Mouse (Mus musculus) MN1 (cell line): ENCODE results near the gene Gria4.
"Not testable (repeated sequence)": the region's sequence is repeated elsewhere in the genome, so short reads cannot be mapped to it uniquely, and the experiment has no call there.

Source experiments
- DNase-seq: peaks from one replicate; pipeline ENCODE4 v3.0.0-alpha.2; 2016; ENCODE audit warnings: low spot score

Gria4 gene

DNA sequence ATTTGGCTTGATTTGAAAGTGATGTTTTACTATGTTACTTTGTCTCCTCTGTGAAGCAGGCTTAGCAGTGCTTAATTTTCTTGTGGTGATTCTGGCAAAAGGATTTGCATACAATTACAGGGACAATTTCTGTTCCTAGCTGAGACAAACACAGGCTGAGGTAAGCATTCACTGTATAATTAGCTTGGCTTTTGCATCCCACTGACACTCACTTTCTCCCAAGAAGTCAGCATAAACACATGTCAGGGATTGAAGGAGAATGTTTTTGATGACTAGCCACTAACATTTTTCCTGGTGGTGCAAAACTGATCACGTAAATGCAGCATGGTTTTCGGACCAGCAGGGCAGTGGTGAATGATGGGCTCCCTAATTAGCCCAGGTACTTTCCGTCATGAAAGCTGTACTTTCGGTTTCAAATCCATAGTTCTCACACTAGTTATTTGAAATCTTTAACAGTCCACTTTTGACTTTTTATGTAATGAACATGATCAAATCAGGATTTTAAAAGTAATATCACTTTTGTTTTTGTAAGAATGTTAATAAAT is 240.5 kb downstream of the Gria4 start:
- DNase-seq, result no peak

DNA sequence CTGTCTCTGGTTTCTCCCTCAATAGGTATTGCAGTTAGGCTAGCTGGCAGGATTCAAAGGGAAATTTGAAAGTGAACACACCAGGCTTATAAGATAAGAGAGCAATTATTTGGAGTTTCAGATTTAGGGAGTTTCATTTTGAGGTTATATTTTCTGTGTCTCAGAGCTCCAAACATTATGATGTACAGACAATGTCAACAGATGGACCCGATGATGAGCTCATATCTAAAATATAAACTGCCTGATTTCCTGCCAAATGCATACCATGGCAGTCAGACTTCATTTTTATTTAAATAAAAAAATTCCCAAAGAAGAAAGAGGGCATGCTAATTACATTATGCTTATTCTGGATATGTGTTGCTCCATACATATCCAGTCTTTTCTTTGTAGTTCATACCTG is 256.8 kb downstream of the Gria4 start:
- DNase-seq, result no peak

- peak; percentile 5 for DNase-seq
These were observed 259.4 kb downstream of the Gria4 start for GRCm38 (mm10) chr9:4536514-4537150.

GRCm38 (mm10) chr9:4514563-4514885 is 281.5 kb downstream of the Gria4 start:
- no peak for DNase-seq

- DNase-seq, result no peak
These were observed 282.1 kb downstream of the Gria4 start for GRCm38 (mm10) chr9:4513796-4514562.

DNA sequence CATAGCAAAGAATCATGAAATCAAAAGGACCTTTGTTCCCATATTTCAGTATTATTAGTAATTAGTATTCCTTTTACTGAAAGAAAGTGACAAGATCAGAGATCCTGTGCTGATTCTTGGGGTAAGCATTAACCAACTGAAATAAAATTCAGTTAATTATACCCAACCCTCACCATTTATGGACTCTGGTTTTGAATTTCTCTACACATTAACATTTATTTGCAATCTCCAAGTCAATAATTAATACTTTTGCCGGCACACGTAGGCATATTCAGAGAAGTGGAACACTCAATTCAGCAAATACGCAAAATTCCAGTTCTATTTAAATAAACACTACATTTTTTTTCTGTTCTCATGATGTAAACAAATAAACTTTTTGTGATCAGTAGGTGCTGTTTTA is 289.9 kb downstream of the Gria4 start:
- DNase-seq, result no peak

DNA sequence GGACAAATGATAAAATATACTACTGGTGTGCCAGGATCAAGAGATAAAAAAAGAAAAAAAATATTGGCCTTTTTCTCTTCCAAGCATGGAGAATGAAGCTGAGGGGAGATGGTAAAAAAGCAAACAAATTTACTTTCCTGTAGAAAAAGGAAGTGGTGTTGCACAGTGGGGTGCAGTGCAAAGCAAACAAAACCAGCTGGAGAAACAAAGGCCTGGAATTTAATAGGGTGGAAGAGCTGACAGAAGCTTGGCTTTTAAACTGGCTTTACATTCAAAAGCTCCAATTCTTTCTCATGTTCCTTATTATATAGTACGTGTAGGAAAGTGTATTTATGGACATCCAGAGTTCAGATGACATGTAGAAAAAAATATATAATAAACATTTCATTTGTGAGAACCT is 290.9 kb downstream of the Gria4 start:
- no peak for DNase-seq

DNA sequence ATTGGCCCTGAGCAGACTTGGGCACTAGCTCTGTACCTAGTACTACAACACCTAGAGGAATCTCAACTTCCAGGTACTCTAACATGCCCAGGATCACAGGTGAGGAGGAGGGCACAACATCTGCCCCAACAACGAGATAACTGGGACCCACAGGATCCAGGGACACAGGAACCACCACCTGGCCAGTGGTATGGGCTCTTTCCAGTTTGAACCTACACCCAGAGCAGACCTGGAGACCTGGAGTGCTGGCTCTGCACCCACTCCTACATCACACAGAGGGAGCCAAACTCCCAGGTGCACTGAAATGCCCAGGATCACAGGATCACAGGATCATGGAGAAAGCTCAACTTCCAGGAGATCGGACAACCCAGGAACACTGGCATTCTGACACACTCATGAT is 309.6 kb downstream of the Gria4 start:
- DNase-seq, result no peak

GRCm38 (mm10) chr9:4484502-4484901 is 311.5 kb downstream of the Gria4 start:
- DNase-seq, result no peak

DNA sequence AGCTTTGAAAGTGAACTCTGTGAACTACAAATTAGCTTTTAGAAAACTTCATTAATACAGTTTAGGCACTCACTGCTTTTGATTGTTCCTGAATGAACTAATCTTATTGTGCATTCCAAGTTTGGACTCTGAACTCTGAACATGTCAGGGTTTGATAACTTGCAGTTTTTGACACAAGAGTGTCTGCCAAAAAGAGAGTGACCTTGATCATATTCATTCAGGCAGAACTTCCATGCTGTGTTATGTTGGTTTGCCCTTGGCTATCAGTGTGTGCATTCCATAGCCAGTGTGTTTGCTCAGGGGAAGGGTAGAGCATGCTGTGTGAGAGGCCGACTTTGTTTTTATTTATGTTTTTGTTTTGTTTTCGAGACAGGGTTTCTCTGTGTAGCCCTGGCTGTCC is 325.2 kb downstream of the Gria4 start:
- no peak for DNase-seq

- no peak for DNase-seq
These were observed 336.5 kb downstream of the Gria4 start for GRCm38 (mm10) chr9:4459456-4460070.

DNA sequence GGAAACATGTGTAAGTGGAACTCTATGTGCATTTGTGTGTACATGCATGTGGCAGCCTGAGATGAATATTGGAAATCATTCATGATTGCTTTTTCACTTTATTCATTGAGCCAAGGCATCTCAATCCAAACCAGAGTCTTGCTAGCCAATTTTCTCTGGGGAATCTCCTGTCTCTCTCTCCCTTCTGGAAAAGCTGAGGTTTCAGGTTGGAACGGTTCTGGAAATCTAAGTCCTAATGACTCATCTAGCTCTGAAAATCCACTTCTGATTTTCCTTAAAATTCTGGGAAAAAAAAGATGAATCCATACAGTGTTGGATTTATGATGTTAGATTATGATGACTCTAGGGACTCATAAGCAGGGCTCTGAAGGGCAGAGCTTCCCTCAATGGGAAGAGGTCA is 337.8 kb downstream of the Gria4 start:
- DNase-seq, result no peak

GRCm38 (mm10) chr9:4457644-4458043 is 338.4 kb downstream of the Gria4 start:
- DNase-seq, result no peak

DNA sequence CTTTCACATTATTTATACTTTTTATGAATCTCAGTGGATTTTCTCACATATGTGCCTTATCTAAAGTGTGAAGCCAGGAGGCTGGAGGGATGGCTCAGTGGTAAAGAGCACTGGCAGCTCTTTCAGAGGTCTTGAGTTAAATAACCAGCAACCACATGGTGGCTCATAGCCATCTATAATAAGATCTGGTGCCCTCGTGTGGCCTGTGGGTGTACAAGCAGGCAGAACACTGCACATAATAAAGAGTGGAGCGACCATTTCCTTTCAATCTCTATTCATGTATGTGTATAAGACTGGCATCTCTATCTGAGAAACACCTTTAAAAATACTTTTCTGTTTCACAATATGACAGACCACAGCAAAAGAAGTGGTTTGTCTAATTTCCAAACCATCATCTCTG is 353.1 kb downstream of the Gria4 start:
- peak; percentile 17 for DNase-seq

DNA sequence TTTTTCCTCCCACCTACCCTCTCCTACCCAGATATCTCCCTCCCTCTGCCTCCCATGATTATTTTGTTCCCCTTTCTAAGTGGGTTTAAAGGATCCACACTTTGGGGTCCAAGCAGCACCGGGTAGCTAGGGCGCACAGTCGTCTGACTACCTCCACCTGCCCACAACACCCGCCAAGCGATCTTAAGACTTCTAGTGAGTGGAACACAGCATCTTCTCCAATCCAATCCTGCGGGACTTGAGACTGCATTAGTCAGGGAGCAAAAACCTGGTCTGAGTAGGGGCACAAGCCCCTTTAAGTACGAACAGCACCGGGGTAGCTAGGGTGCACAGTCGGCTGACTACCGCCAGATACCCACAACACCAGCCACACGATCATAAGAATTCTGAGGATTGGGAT is 395.2 kb downstream of the Gria4 start:
- not testable (repeated sequence) for DNase-seq

- DNase-seq, result no peak
These were observed 419.4 kb downstream of the Gria4 start for GRCm38 (mm10) chr9:4376640-4377120.

DNA sequence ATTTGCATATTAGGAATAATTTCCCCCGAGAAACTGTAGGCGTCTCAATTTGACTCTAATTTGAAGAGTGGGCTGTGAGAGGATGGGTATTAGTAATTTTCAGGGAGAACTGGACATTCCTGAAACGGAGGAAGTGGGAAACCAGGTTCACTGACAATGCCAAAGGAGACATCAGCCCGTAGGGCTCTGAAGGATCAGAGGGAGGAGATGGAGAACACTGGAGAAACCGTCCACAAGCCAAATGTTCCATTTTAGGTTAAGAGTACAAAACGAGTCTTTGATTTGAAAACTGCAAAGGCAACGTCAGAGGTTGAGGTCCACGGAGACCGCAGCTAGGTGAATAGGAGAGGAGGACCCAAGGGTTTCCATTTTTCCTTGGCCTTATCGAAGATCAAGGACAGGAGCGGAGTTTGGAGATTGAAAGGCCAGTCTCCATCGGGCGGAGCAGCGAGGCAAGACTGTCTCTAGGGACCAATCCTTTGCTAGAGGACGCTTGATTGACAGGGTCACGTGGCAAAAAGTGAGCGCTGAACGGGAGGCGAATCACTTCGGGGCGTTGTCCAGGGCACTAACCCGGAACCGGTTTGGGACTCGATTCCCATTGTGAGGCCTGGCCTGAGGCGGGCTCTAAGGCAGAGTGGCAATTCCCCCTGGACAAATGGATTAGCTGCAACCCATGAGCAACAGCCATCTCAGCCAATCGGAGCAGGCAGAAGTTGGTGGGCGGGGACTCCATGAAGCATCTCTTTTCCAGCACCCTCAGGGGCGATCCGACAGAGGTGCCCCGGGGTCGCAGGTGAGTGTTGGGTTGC is 420.0 kb downstream of the Gria4 start, which contains the start of gene Msantd4:
Gene Msantd4, plus strand, starts transcription at position 735 of the 812 bp plus-strand sequence.
- DNase-seq, result peak; percentile 98
